Mouse (Mus musculus) embryonic fibroblast, embryonic 13.5 days (primary cell): ENCODE results near the gene Tmprss2.

Experiments
- CTCF ChIP-seq: IDR thresholded peaks from 2 replicates; pipeline ENCODE4 v1.5.1; 2011; ENCODE audit warnings: mild to moderate bottlenecking, control low read depth, low read length, moderate library complexity, borderline replicate concordance; ENCODE audit not compliant: insufficient read depth
- POLR2A ChIP-seq: IDR thresholded peaks from 2 replicates; pipeline ENCODE4 v1.6.1; 2011; ENCODE audit warnings: low read depth, mild to moderate bottlenecking, control low read depth, low read length, moderate library complexity

GRCm38 (mm10) chr16:97536859-97537258 is 74.1 kb downstream of the Tmprss2 start:
- TF ChIP-seq CTCF (no peak), POLR2A (no peak)
